Mouse (Mus musculus) liver, embryonic 14.5 days (tissue): ENCODE results near the gene Syngr1. TPM values are rescaled to one million over a fixed set of nuclear protein-coding genes. Genes with fewer than 3 reads are reported as not detected.
"Not testable (repeated sequence)": the region's sequence is repeated elsewhere in the genome, so short reads cannot be mapped to it uniquely, and the experiment has no call there.

Experiments
- ATAC-seq: fragments of 200-750 bp; cut with Nextera tagmentation; 2 replicates; pipeline ENCODE4 v1.8.0; 2017; ENCODE audit warnings: moderate number of reproducible peaks, mild to moderate bottlenecking, moderate library complexity; ENCODE audit not compliant: insufficient read depth
- DNase-seq, 3 experiments: peaks; one replicate each; pipeline ENCODE4 v3.0.0-alpha.2; 2012 to 2013; ENCODE audit warnings: low read depth in 3 of 3, low spot score in 3 of 3
- H3K27ac ChIP-seq: fragments of 300-500 bp; sonication (generic); 2 replicates; pipeline ENCODE4 v1.5.1; 2014; ENCODE audit warnings: moderate library complexity, mild to moderate bottlenecking, control low read depth, inconsistent platforms
- H3K27me3 ChIP-seq: fragments of 300-500 bp; sonication (generic); 2 replicates; pipeline ENCODE4 v1.6.1; 2014; ENCODE audit warnings: mild to moderate bottlenecking, low read length, moderate library complexity; ENCODE audit not compliant: control insufficient read depth, insufficient read depth
- H3K36me3 ChIP-seq: fragments of 300-500 bp; sonication (generic); replicated peaks from 2 replicates; pipeline ENCODE4 v1.6.1; 2014; ENCODE audit warnings: low read depth; ENCODE audit not compliant: control insufficient read depth, insufficient read depth
- H3K4me1 ChIP-seq, 2 experiments: fragments of 200-500 bp in 1 of 2; fragments of 300-500 bp in 1 of 2; sonication (generic) in 1 of 2; replicated peaks; 2 replicates each; pipeline ENCODE4 v1.6.1; 2012 to 2014; ENCODE audit warnings: antibody characterized with exemption in 1 of 2, inconsistent platforms in 1 of 2, low read length in 1 of 2; ENCODE audit not compliant: control insufficient read depth in 2 of 2, insufficient read depth in 2 of 2
- H3K4me2 ChIP-seq: fragments of 300-500 bp; sonication (generic); 2 replicates; pipeline ENCODE4 v1.6.1; 2014; ENCODE audit warnings: low read depth, mild to moderate bottlenecking, control low read depth, moderate library complexity
- H3K4me3 ChIP-seq, 2 experiments: fragments of 200-500 bp in 1 of 2; fragments of 300-500 bp in 1 of 2; sonication (generic) in 1 of 2; 2 replicates each; pipeline ENCODE4 v1.5.1; 2012 to 2014; ENCODE audit warnings: low read depth in 2 of 2, low read length in 2 of 2, mild to moderate bottlenecking in 2 of 2, control low read depth in 1 of 2, inconsistent platforms in 1 of 2, moderate library complexity in 1 of 2; ENCODE audit not compliant: insufficient read depth in 1 of 2
- H3K9ac ChIP-seq: fragments of 300-500 bp; sonication (generic); replicated peaks from 2 replicates; pipeline ENCODE4 v1.6.1; 2014; ENCODE audit warnings: mild to moderate bottlenecking, control low read depth, moderate library complexity
- H3K9me3 ChIP-seq: fragments of 300-500 bp; sonication (generic); 2 replicates; pipeline ENCODE4 v1.6.1; 2016; ENCODE audit warnings: low read length, mixed read lengths; ENCODE audit not compliant: control insufficient read depth
- CTCF ChIP-seq: IDR thresholded peaks from 2 replicates; pipeline ENCODE4 v1.5.1; 2016; ENCODE audit warnings: antibody characterized with exemption, low read depth, control low read depth
- EP300 ChIP-seq: IDR thresholded peaks from 2 replicates; pipeline ENCODE4 v1.6.1; 2016; ENCODE audit warnings: antibody characterized with exemption, low read depth
- WGBS: fragments of 180-500 bp; shearing (Covaris S2); extraction: QIAGEN DNeasy Blood & Tissue Kit; methylation state at CpG from one replicate; pipeline ENCODE4 v1.1.7; 2014; ENCODE audit not compliant: insufficient replicate concordance; 5-methylcytosine and 5-hydroxymethylcytosine counted together
- polyA plus RNA-seq, 2 experiments: library from polyadenylated mRNA; depleted of rRNA in 1 of 2; stranded (reverse) in 1 of 2; unstranded in 1 of 2; fragments of >200 nt; fragmentation: Nextera tagmentation in 1 of 2; extraction: Ambion mirVana in 1 of 2; gene quantifications; 2 replicates each; pipeline versions ENCODE4 v1.2.1 to v1.2.3; 2012 to 2014

The Syngr1 gene
- polyA plus RNA-seq, 2 experiments, result 10.4 to 14.4 TPM

GRCm38 (mm10) chr15:80117154-80117553 lies 26.0 kb downstream of the Syngr1 start:
- no peak overlapping the region for H3K27ac ChIP-seq
- H3K4me3 ChIP-seq, result no peak overlapping the region
- peak overlapping the region; percentile 15; the same call in 1 of the 2 replicates for H3K4me2 ChIP-seq
- H3K36me3 ChIP-seq, result no peaks in the 10 kb centered on the region
- H3K27me3 ChIP-seq, result no peaks in the 10 kb centered on the region
- ATAC-seq (peak; percentile 34; the same call in 1 of the 2 replicates), DNase-seq (no peak)
- H3K9ac ChIP-seq, result no peak overlapping the region
- H3K9me3 ChIP-seq, result no peaks in the 10 kb centered on the region
- 24% methylated on average over 8 of the region's 8 CpGs for WGBS
- TF ChIP-seq CTCF, result no peak
- no peak for TF ChIP-seq EP300
- H3K4me1 ChIP-seq, result peaks cover 7 to 20% of the 10 kb centered on the region in 2 experiments; a peak in 3 of 4 replicates

- TF ChIP-seq EP300 (no peak), CTCF (no peak)
- H3K4me2 ChIP-seq, result no peak overlapping the region
Measured at GRCm38 (mm10) chr15:80119076-80119475, 27.9 kb downstream of the Syngr1 start.

GRCm38 (mm10) chr15:80121721-80122325 lies 30.7 kb downstream of the Syngr1 start:
- Histone ChIP-seq H3K4me3 (no peak overlapping the region), H3K4me1 (peaks cover 4 to 5% of the 10 kb centered on the region in 2 experiments; a peak in 3 of 4 replicates), H3K36me3 (no peaks in the 10 kb centered on the region), H3K9ac (no peak overlapping the region), H3K4me2 (no peak overlapping the region), H3K27ac (no peak overlapping the region), H3K27me3 (no peaks in the 10 kb centered on the region), H3K9me3 (no peaks in the 10 kb centered on the region)
- DNase-seq, result no peak
- WGBS, result 85% methylated on average over 9 of the region's 9 CpGs
- ATAC-seq, result no peak
- TF ChIP-seq CTCF, result no peak
- no peak for TF ChIP-seq EP300

More at GRCm38 (mm10) chr15:80119076-80119475, 27.9 kb downstream of the Syngr1 start:
- Histone ChIP-seq H3K9ac (no peak overlapping the region), H3K27ac (no peak overlapping the region), H3K27me3 (no peaks in the 10 kb centered on the region), H3K36me3 (no peaks in the 10 kb centered on the region), H3K9me3 (no peaks in the 10 kb centered on the region), H3K4me3 (no peak overlapping the region), H3K4me1 (peaks cover 7 to 20% of the 10 kb centered on the region in 2 experiments; a peak in 3 of 4 replicates)
- ATAC-seq (no peak), DNase-seq (no peak)
- 80% methylated on average over 6 of the region's 6 CpGs for WGBS

- H3K9me3 ChIP-seq, H3K4me3 ChIP-seq, H3K4me2 ChIP-seq, ATAC-seq, H3K4me1 ChIP-seq, H3K27me3 ChIP-seq, H3K36me3 ChIP-seq, DNase-seq, H3K9ac ChIP-seq, H3K27ac ChIP-seq: not testable (repeated sequence)
- WGBS, result 86% methylated on average over 6 of the region's 6 CpGs
Measured at GRCm38 (mm10) chr15:80122431-80122830, 31.3 kb downstream of the Syngr1 start.

- Histone ChIP-seq H3K27ac (no peak overlapping the region), H3K9me3 (no peaks in the 10 kb centered on the region), H3K27me3 (no peaks in the 10 kb centered on the region), H3K4me1 (peaks cover 9 to 19% of the 10 kb centered on the region in 2 experiments), H3K4me2 (no peak overlapping the region), H3K36me3 (no peaks in the 10 kb centered on the region), H3K4me3 (no peak overlapping the region), H3K9ac (no peak overlapping the region)
- ATAC-seq (no peak), DNase-seq (no peak)
- TF ChIP-seq CTCF, result no peak
- TF ChIP-seq EP300, result no peak
- WGBS, result 74% methylated on average over 4 of the region's 4 CpGs
Measured at GRCm38 (mm10) chr15:80124651-80125050, 33.5 kb downstream of the Syngr1 start.
